Mouse (Mus musculus): ENCODE measurements around the gene Trpc2. TPM values are rescaled to one million over a fixed set of nuclear protein-coding genes. Genes with fewer than 3 reads are reported as not detected.

Gene Trpc2
- polyA plus RNA-seq, 1 experiment from 2014 or later, result not detected

DNA sequence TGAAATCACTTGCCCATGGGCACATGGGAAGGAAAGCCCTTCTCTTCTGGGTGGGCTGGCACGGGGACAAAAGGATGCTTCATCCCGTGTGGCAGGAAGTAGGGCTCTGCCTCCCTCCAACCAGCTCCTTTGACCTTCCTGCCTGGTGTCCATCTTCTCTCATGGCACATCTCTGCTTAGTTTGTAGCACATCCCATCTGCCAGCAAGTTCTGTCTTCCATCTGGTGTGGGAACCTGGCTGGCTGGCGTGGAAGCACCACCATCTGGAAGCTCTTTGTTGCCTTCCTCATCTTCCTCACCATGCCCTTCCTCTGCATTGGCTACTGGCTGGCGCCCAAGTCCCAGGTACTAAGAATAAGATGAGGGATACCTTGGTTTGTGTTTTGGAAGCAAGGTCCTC lies 4.4 kb downstream of the Trpc2 start:
- H3K9me3 ChIP-seq (ENCODE audit: control insufficient read depth, low read length), result no peaks in the 10 kb centered on the region
- peaks cover 21% of the 10 kb centered on the region for H3K36me3 ChIP-seq (ENCODE audit: control insufficient read depth, insufficient read depth, low read length)
- 80% methylated on average over 4 of the region's 4 CpGs for WGBS
- no peak overlapping the region for H3K4me3 ChIP-seq (ENCODE audit: low read length)
- ATAC-seq (ENCODE audit: low FRiP score, low TSS enrichment), result no peak
- no peaks in the 10 kb centered on the region for H3K27me3 ChIP-seq (ENCODE audit: control insufficient read depth, insufficient read depth, low read length)
- no peak overlapping the region for H3K9ac ChIP-seq (ENCODE audit: low read depth, low read length)
- no peaks in the 10 kb centered on the region for H3K4me1 ChIP-seq (ENCODE audit: control insufficient read depth, insufficient read depth, low read length)
- H3K4me2 ChIP-seq (replicated peaks; ENCODE audit: low read depth, low read length), result no peak overlapping the region
- no peak overlapping the region for H3K27ac ChIP-seq (ENCODE audit: low read depth, low read length)

DNA sequence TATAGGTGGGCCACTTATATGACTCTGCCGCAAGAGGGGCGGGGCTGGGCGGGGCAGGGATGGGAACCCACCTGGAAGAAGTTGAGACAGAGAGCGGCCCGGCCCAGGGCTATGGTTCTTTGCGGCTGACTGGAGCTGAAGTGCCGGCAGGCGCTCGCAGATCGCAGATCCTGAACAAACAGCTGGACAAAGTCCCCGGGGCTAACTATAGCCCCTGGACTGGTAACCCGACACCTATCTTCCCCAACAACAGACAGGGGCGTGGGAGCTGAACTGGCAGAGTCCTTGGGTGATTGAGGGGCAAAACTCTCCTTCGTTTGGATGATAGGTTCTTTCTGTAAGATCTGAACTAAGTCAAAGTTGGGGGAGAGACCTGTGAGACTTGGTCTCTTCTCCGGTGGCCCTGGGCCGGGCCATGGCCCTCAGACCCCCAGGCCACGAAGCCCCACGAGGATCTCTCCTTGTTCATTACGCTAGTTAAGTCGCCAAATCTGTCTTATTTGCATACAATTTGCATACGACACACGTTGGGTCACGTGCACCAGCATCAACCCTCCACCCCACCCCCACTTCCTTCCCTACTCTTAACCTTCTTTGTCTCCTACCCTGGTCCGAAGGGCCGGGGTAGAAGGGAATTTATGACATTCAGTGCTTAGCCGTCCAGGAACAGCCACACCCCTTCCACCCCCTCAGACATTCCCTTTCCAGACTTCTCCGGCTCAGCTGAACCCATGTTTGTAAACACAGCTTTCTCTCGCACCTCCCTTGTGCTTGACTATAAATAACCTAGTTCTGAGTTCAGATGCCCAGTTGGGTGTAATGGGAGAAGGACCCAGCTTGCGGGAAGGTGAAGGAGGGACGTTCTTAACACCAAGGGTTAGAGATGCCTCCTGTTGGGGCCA lies 17.1 kb downstream of the Trpc2 start:
- H3K36me3 ChIP-seq (ENCODE audit: control insufficient read depth, insufficient read depth, low read length), result no peaks in the 10 kb centered on the region
- H3K27ac ChIP-seq (ENCODE audit: low read depth, low read length), result no peak overlapping the region; the same call in 1 of the 2 replicates
- H3K4me3 ChIP-seq (ENCODE audit: low read length), result peak overlapping the region; percentile 22
- ATAC-seq (ENCODE audit: low FRiP score, low TSS enrichment), result peak; percentile 80
- 2% methylated on average over 30 of the region's 30 CpGs for WGBS
- no peak overlapping the region for H3K9ac ChIP-seq (ENCODE audit: low read depth, low read length)
- H3K9me3 ChIP-seq (ENCODE audit: control insufficient read depth, low read length), result no peaks in the 10 kb centered on the region
- peak overlapping the region; percentile 53 for H3K4me2 ChIP-seq (replicated peaks; ENCODE audit: low read depth, low read length)
- no peaks in the 10 kb centered on the region for H3K27me3 ChIP-seq (ENCODE audit: control insufficient read depth, insufficient read depth, low read length)
- peaks cover 9% of the 10 kb centered on the region for H3K4me1 ChIP-seq (ENCODE audit: control insufficient read depth, insufficient read depth, low read length)

DNA sequence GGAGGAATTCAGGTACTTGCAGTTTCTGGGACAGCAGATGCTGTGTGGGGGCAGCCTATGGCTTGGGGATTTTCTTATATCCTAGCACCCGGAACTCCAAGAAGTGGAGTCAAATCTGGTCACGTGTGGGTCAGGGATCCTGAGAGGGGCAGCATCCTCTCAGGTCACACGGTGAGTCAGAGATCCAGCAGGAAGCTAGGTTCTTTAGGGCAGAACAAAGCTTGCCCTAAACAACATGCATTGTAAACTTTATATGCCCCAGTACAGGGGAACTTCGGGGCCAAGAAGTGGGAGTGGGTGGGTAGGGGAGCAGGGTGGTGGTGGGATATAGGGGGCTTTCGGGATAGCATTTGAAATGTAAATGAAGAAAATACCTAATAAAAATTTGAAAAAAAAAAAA lies 18.0 kb downstream of the Trpc2 start:
- Histone ChIP-seq H3K27ac (ENCODE audit: low read depth, low read length) (no peak overlapping the region; the same call in 1 of the 2 replicates), H3K27me3 (ENCODE audit: control insufficient read depth, insufficient read depth, low read length) (no peaks in the 10 kb centered on the region), H3K4me2 (replicated peaks; ENCODE audit: low read depth, low read length) (peak overlapping the region; percentile 53; the same call in 1 of the 2 replicates), H3K4me3 (ENCODE audit: low read length) (no peak overlapping the region), H3K9me3 (ENCODE audit: control insufficient read depth, low read length) (no peaks in the 10 kb centered on the region), H3K9ac (ENCODE audit: low read depth, low read length) (no peak overlapping the region), H3K36me3 (ENCODE audit: control insufficient read depth, insufficient read depth, low read length) (no peaks in the 10 kb centered on the region), H3K4me1 (ENCODE audit: control insufficient read depth, insufficient read depth, low read length) (peaks cover 9% of the 10 kb centered on the region)
- 25% methylated on average over 5 of the region's 5 CpGs for WGBS
- ATAC-seq (ENCODE audit: low FRiP score, low TSS enrichment), result peak; percentile 3; the same call in 1 of the 2 replicates

DNA sequence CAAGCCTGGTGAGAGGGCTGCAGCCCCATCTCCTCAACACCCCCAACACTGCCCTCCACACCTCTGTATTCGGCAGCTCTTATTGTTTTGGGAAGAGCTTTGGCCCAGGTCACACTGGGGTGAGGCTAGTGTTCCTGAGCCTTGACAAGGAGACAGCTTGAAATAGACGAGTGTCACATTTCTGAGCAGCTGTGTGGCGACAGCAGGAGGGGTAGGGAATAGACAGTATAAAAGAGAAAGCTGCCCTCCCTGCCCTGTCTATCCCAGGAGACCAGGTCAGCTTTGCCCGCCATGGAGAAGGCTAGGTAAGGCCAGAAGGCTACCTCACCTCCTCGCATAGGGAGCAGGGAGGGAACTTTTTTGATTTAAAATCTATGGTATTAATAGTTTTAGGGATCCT lies 18.6 kb downstream of the Trpc2 start, which contains the start of gene Art1:
Gene Art1 (plus strand): TSS at position 257 of the 400 bp plus-strand sequence.
- H3K27me3 ChIP-seq (ENCODE audit: control insufficient read depth, insufficient read depth, low read length), result no peaks in the 10 kb centered on the region
- peak within 1 kb of the TSS; percentile 53 for H3K4me2 ChIP-seq (replicated peaks; ENCODE audit: low read depth, low read length)
- H3K36me3 ChIP-seq (ENCODE audit: control insufficient read depth, insufficient read depth, low read length), result no peaks in the 10 kb centered on the region
- no peak within 1 kb of the TSS for H3K4me3 ChIP-seq (ENCODE audit: low read length)
- H3K27ac ChIP-seq (ENCODE audit: low read depth, low read length), result no peak within 1 kb of the TSS; the same call in 1 of the 2 replicates
- H3K4me1 ChIP-seq (ENCODE audit: control insufficient read depth, insufficient read depth, low read length), result peaks cover 9% of the 10 kb centered on the region
- WGBS, result 31% methylated on average over 5 of the region's 5 CpGs
- H3K9me3 ChIP-seq (ENCODE audit: control insufficient read depth, low read length), result no peaks in the 10 kb centered on the region
- no peak for ATAC-seq (ENCODE audit: low FRiP score, low TSS enrichment)
- no peak within 1 kb of the TSS for H3K9ac ChIP-seq (ENCODE audit: low read depth, low read length)

DNA sequence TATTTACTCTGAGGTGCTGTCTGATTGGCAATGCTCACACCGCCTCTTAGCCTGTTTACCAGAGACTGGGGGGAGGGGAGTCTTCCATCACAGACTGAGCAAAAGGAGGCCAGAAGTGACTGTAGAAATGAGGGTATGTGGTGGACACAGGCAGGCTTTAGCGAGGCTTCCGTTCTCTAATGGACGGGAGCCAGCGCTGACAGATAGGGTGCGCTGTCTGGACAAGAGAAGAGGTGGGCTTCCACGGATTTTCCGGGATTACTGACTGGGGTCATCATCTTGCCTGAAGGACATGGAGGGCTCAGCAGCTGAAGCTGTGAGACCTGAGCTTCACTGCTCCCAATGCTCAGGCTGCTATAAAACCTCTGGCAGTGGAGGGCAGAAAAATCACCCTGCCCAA lies 19.3 kb downstream of the Trpc2 start:
- no peak for ATAC-seq (ENCODE audit: low FRiP score, low TSS enrichment)
- Histone ChIP-seq H3K4me3 (ENCODE audit: low read length) (no peak overlapping the region), H3K4me1 (ENCODE audit: control insufficient read depth, insufficient read depth, low read length) (peaks cover 14% of the 10 kb centered on the region), H3K27ac (ENCODE audit: low read depth, low read length) (no peak overlapping the region), H3K9me3 (ENCODE audit: control insufficient read depth, low read length) (no peaks in the 10 kb centered on the region), H3K36me3 (ENCODE audit: control insufficient read depth, insufficient read depth, low read length) (no peaks in the 10 kb centered on the region), H3K9ac (ENCODE audit: low read depth, low read length) (no peak overlapping the region), H3K4me2 (replicated peaks; ENCODE audit: low read depth, low read length) (no peak overlapping the region), H3K27me3 (ENCODE audit: control insufficient read depth, insufficient read depth, low read length) (no peaks in the 10 kb centered on the region)
- 46% methylated on average over 8 of the region's 8 CpGs for WGBS

DNA sequence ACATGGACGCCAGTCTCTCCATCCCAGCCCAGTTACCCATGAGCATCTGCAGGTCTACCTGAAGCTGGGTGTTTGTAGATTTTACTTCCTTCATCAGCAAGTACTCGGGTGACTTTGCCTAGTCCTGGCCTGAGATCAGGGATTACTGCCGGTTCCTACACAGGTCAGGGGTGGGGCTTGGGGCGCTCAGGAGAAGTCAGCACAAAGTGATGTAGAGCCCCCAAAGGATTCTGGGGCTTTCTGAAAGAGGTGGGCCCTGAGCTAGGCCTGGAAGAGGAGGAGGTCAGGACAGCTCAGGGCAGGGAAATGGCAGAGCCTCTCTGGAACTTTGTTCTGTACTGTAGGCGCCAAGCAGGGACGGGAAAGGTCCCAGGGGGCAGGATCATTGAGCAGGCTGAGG lies 19.8 kb downstream of the Trpc2 start:
- 39% methylated on average over 6 of the region's 6 CpGs for whole genome bisulfite sequencing
- no peaks in the 10 kb centered on the region for H3K9me3 ChIP-seq (ENCODE audit: control insufficient read depth, low read length)
- no peak overlapping the region for H3K27ac ChIP-seq (ENCODE audit: low read depth, low read length)
- no peaks in the 10 kb centered on the region for H3K36me3 ChIP-seq (ENCODE audit: control insufficient read depth, insufficient read depth, low read length)
- no peak overlapping the region for H3K4me3 ChIP-seq (ENCODE audit: low read length)
- peaks cover 14% of the 10 kb centered on the region for H3K4me1 ChIP-seq (ENCODE audit: control insufficient read depth, insufficient read depth, low read length)
- no peak overlapping the region for H3K4me2 ChIP-seq (replicated peaks; ENCODE audit: low read depth, low read length)
- H3K9ac ChIP-seq (ENCODE audit: low read depth, low read length), result no peak overlapping the region
- no peak for ATAC-seq (ENCODE audit: low FRiP score, low TSS enrichment)
- no peaks in the 10 kb centered on the region for H3K27me3 ChIP-seq (ENCODE audit: control insufficient read depth, insufficient read depth, low read length)

DNA sequence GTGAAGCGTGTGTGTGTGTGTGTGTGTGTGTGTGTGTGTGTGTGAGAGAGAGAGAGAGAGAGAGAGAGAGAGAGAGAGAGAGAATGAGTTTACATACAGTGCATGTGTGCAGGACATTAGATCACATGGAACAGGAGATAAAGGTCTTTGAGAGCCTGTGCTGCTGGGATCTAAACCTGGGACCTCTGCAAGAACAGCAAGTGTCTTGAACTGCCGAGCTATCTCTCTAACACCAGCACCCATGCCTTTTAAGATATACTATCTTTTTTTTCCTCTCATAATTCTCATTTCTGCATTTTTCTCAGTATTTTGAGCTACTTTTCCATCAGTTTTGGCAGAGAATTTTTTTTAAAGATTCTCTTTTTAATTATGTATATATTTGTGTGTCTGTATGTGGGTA lies 20.6 kb downstream of the Trpc2 start:
- Histone ChIP-seq H3K4me3 (ENCODE audit: low read length) (no peak overlapping the region), H3K9ac (ENCODE audit: low read depth, low read length) (no peak overlapping the region), H3K4me2 (replicated peaks; ENCODE audit: low read depth, low read length) (no peak overlapping the region), H3K9me3 (ENCODE audit: control insufficient read depth, low read length) (no peaks in the 10 kb centered on the region), H3K36me3 (ENCODE audit: control insufficient read depth, insufficient read depth, low read length) (no peaks in the 10 kb centered on the region), H3K4me1 (ENCODE audit: control insufficient read depth, insufficient read depth, low read length) (peaks cover 14% of the 10 kb centered on the region), H3K27ac (ENCODE audit: low read depth, low read length) (no peak overlapping the region), H3K27me3 (ENCODE audit: control insufficient read depth, insufficient read depth, low read length) (no peaks in the 10 kb centered on the region)
- ATAC-seq (ENCODE audit: low FRiP score, low TSS enrichment), result no peak
- WGBS, result 78% methylated on average over 2 of the region's 2 CpGs

DNA sequence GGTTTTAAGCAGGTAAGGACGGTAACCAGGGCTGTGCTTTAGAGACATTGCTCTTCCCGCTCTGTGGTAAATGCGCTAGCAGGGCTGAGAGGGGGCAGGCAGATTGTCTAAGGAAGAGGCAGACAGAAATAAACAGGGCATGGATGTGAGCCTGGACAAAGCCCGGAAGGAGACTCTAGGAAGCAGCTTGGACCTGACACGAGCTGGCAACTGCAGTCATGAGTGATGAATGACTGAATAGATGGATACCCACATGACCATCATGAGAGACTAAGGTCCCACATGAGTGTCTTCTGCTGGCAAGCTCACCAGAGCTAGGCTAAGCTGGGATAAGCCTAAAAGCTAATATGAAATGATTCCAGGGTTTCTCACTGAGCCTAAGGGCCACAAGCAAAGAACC lies 21.2 kb downstream of the Trpc2 start:
- Histone ChIP-seq H3K9me3 (ENCODE audit: control insufficient read depth, low read length) (no peaks in the 10 kb centered on the region), H3K36me3 (ENCODE audit: control insufficient read depth, insufficient read depth, low read length) (no peaks in the 10 kb centered on the region), H3K9ac (ENCODE audit: low read depth, low read length) (no peak overlapping the region), H3K4me2 (replicated peaks; ENCODE audit: low read depth, low read length) (no peak overlapping the region), H3K4me3 (ENCODE audit: low read length) (no peak overlapping the region), H3K27ac (ENCODE audit: low read depth, low read length) (no peak overlapping the region), H3K27me3 (ENCODE audit: control insufficient read depth, insufficient read depth, low read length) (no peaks in the 10 kb centered on the region), H3K4me1 (ENCODE audit: control insufficient read depth, insufficient read depth, low read length) (peaks cover 10% of the 10 kb centered on the region)
- WGBS, result 68% methylated on average over 5 of the region's 5 CpGs
- ATAC-seq (ENCODE audit: low FRiP score, low TSS enrichment), result no peak

DNA sequence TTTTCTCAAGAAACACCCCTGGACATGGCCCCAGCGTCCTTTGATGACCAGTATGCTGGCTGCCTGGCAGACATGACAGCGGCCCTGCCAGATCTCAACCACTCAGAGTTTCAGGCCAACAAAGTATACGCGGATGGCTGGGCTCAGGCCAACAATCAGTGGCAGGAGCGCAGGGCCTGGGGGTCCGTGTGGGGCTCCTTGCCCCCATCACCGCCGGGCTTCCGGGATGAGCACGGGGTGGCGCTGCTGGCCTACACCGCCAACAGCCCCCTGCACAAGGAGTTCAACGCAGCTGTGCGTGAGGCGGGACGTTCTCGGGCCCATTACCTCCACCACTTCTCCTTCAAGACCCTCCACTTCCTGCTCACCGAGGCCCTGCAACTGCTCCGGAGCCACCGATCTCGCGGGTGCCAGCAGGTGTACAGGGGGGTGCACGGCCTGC lies 23.8 kb downstream of the Trpc2 start:
- Histone ChIP-seq H3K9ac (ENCODE audit: low read depth, low read length) (peak overlapping the region; percentile 50; the same call in 1 of the 2 replicates), H3K4me2 (replicated peaks; ENCODE audit: low read depth, low read length) (peak overlapping the region; percentile 53), H3K36me3 (ENCODE audit: control insufficient read depth, insufficient read depth, low read length) (no peaks in the 10 kb centered on the region), H3K4me1 (ENCODE audit: control insufficient read depth, insufficient read depth, low read length) (peaks cover 5% of the 10 kb centered on the region; the same call in 1 of the 2 replicates), H3K4me3 (ENCODE audit: low read length) (peak overlapping the region; percentile 22), H3K27me3 (ENCODE audit: control insufficient read depth, insufficient read depth, low read length) (no peaks in the 10 kb centered on the region), H3K9me3 (ENCODE audit: control insufficient read depth, low read length) (no peaks in the 10 kb centered on the region), H3K27ac (ENCODE audit: low read depth, low read length) (no peak overlapping the region)
- 18% methylated on average over 23 of the region's 23 CpGs for WGBS
- ATAC-seq (ENCODE audit: low FRiP score, low TSS enrichment), result peak; percentile 33; the same call in 1 of the 2 replicates

Measured in kidney, embryonic 14.5 days (tissue).